Mouse (Mus musculus) small intestine, adult 10 weeks (tissue): ENCODE results near the gene Taar6. TPM values are rescaled to one million over a fixed set of nuclear protein-coding genes. Genes with fewer than 3 reads are reported as not detected.

ENCODE experiments used
- polyA plus RNA-seq: library from polyadenylated mRNA; stranded (reverse); fragments of 350-450 nt; fragmentation: Illumina TruSeq; extraction: RNeasy Lipid Tissue Mini Kit (QIAGEN cat#74804); gene quantifications from one replicate; pipeline ENCODE4 v1.2.3, GENCODE M21; 2014; ENCODE audit warnings: low replicate concordance

The Taar6 gene
- not detected for polyA plus RNA-seq

DNA sequence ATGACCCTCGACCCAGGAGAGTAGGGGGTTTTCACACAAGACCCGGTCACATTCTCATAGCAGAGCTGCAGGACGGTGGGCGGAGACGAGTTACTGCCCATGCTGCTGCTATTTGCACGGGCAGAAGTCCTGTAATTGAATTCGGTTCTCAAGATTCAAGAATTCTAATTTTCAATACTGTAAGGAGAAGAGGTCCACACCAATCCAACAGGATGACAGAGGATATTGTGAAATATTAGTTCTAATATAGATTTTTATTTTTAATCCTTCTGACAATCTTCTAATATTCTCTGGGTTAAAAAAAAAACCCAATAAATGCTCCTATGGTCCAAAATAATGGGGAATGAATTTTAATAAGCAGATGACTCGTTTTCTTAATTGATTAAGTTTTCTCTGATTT lies at the start of gene Taar6:
Gene Taar6, minus strand, starts transcription at position 101 of the 400 bp plus-strand sequence.

GRCm38 (mm10) chr10:24026922-24027321 lies 41.5 kb upstream of the Taar6 start, which contains the start of gene Taar7d:
Gene Taar7d (plus strand): TSS chr10:24027222.

GRCm38 (mm10) chr10:23999639-24000038 lies 14.2 kb upstream of the Taar6 start, which contains the start of gene Taar7b:
Gene Taar7b (plus strand): TSS chr10:23999939.

DNA sequence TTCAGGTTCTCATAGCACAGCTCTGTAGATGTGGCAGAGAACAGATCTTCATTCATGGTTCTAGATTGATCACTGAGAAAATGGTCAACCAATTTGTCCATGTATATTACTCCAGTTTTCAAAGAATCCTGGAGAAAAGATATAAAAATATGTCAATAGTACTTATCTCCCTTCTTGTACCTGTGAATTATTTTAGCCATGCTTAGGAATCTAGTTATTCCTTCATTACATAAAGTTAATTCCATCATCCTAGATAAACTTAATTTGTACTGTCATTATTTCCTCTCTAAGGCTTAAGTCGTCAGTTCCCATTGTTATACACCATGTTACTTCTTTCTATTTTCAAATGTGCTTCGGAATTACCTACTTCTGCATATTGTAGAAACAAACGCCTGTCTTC lies 7.9 kb upstream of the Taar6 start, which contains the start of gene Taar7a:
Gene Taar7a, minus strand, starts transcription at position 101 of the 400 bp plus-strand sequence.

GRCm38 (mm10) chr10:23970656-23971165 lies 14.7 kb downstream of the Taar6 start, which contains the start of gene Taar5:
Gene Taar5 (plus strand): TSS chr10:23970706.

GRCm38 (mm10) chr10:23960444-23960915 lies 25.0 kb downstream of the Taar6 start, which contains the start of gene Taar4:
Gene Taar4 (plus strand): TSS chr10:23960494.

GRCm38 (mm10) chr10:23949508-23950005 lies 35.9 kb downstream of the Taar6 start, which contains the start of gene Taar3:
Gene Taar3 (plus strand): TSS chr10:23949558.

GRCm38 (mm10) chr10:23938312-23938711 lies 47.1 kb downstream of the Taar6 start, which contains the start of gene Taar2:
Gene Taar2 (plus strand): TSS chr10:23938572.

Other genes with a start within 250 kb of the Taar6 start
- 248 TPM for gene Rps12, start 198.4 kb downstream of the Taar6 start, polyA plus RNA-seq
- 64.9 TPM for gene Slc18b1, start 188.7 kb downstream of the Taar6 start, polyA plus RNA-seq
- 0.30 TPM for gene Vnn3, start 134.2 kb downstream of the Taar6 start, polyA plus RNA-seq
- gene Vnn1, start 91.0 kb downstream of the Taar6 start, polyA plus RNA-seq: 150 TPM
- gene Taar1, start 65.3 kb downstream of the Taar6 start, polyA plus RNA-seq: not detected
- not detected for gene Taar2, start 47.1 kb downstream of the Taar6 start, polyA plus RNA-seq
- not detected for gene Taar3, start 36.1 kb downstream of the Taar6 start, polyA plus RNA-seq
- not detected for gene Taar4, start 25.2 kb downstream of the Taar6 start, polyA plus RNA-seq
- gene Taar5, start 14.9 kb downstream of the Taar6 start, polyA plus RNA-seq: not detected
- not detected for gene Taar7a, start 7.8 kb upstream of the Taar6 start, polyA plus RNA-seq
- gene Taar7b, start 14.3 kb upstream of the Taar6 start, polyA plus RNA-seq: not detected
- gene Taar7d, start 41.6 kb upstream of the Taar6 start, polyA plus RNA-seq: not detected
- not detected for gene Taar7e, start 52.0 kb upstream of the Taar6 start, polyA plus RNA-seq
- gene Taar7f, start 63.9 kb upstream of the Taar6 start, polyA plus RNA-seq: not detected
- not detected for gene Taar8a, start 90.9 kb upstream of the Taar6 start, polyA plus RNA-seq
- gene Taar8b, start 106.6 kb upstream of the Taar6 start, polyA plus RNA-seq: not detected
- gene Taar8c, start 116.3 kb upstream of the Taar6 start, polyA plus RNA-seq: 0.45 TPM
- gene Taar9, start 123.9 kb upstream of the Taar6 start, polyA plus RNA-seq: not detected
- 266 TPM for gene Stx7, start 163.7 kb upstream of the Taar6 start, polyA plus RNA-seq
- gene Moxd1, start 237.9 kb upstream of the Taar6 start, polyA plus RNA-seq: 4.8 TPM